Comparison of ENCODE assay signal across 9 mouse cellular contexts in genomic region chr7:139585183-139585821, GRCm38 (mm10). TPM values are rescaled to one million over a fixed set of nuclear protein-coding genes. Genes with fewer than 3 reads are reported as not detected.
DNase-seq lines count a peak whose midpoint lies in the region; ATAC-seq lines count a peak whose summit lies in the region.
"Had no signal": no experiment of that assay in that cellular context is flagged by ENCODE, and none has a peak within 500 bp of the region (broad histone marks: within the 10 kb centered on the region; RNA-seq: fewer than 3 reads in every experiment).

No protein-coding gene starts in this region.

- H3K27ac ChIP-seq in heart, embryonic 13.5 days (replicated peaks), result no peak overlapping the region
- peak overlapping the region; percentile 87 for H3K27ac ChIP-seq in midbrain, embryonic 10.5 days (replicated peaks)
- H3K27ac ChIP-seq in midbrain, embryonic 15.5 days, result no peak overlapping the region
- H3K27ac ChIP-seq in limb, embryonic 10.5 days, result no peak overlapping the region
- no peak overlapping the region for H3K27ac ChIP-seq in stomach, embryonic 16.5 days (ENCODE audit: low read length)

- no peaks in the 10 kb centered on the region for H3K9me3 ChIP-seq in heart, embryonic 13.5 days
- H3K9me3 ChIP-seq in midbrain, embryonic 10.5 days (replicated peaks), result no peaks in the 10 kb centered on the region
- H3K9me3 ChIP-seq in midbrain, embryonic 15.5 days, result no peaks in the 10 kb centered on the region
- H3K9me3 ChIP-seq in limb, embryonic 10.5 days (replicated peaks), result no peaks in the 10 kb centered on the region
- no peaks in the 10 kb centered on the region for H3K9me3 ChIP-seq in stomach, embryonic 16.5 days (replicated peaks; ENCODE audit: control insufficient read depth, low read length)

- 4% methylated on average over 29 of the region's 29 CpGs for WGBS in heart, embryonic 13.5 days
- 2% methylated on average over 29 of the region's 29 CpGs for WGBS in midbrain, embryonic 10.5 days
- 2% methylated on average over 29 of the region's 29 CpGs for WGBS in midbrain, embryonic 15.5 days
- WGBS in limb, embryonic 10.5 days, result 2% methylated on average over 29 of the region's 29 CpGs
- WGBS in stomach, embryonic 16.5 days, result 6% methylated on average over 29 of the region's 29 CpGs

- H3K36me3 ChIP-seq in heart, embryonic 13.5 days, result no peaks in the 10 kb centered on the region
- peaks cover 6% of the 10 kb centered on the region; the same call in 1 of the 2 replicates for H3K36me3 ChIP-seq in midbrain, embryonic 10.5 days
- no peaks in the 10 kb centered on the region for H3K36me3 ChIP-seq in midbrain, embryonic 15.5 days (replicated peaks)
- H3K36me3 ChIP-seq in limb, embryonic 10.5 days, result no peaks in the 10 kb centered on the region
- no peaks in the 10 kb centered on the region for H3K36me3 ChIP-seq in stomach, embryonic 16.5 days (ENCODE audit: control insufficient read depth, insufficient read depth, low read length)

- peak overlapping the region; percentile 32 for H3K4me3 ChIP-seq in heart, embryonic 13.5 days
- H3K4me3 ChIP-seq in midbrain, embryonic 10.5 days, result peak overlapping the region; percentile 64
- no peak overlapping the region for H3K4me3 ChIP-seq in midbrain, embryonic 15.5 days
- H3K4me3 ChIP-seq in limb, embryonic 10.5 days, result no peak overlapping the region
- H3K4me3 ChIP-seq in stomach, embryonic 16.5 days (replicated peaks; ENCODE audit: low read length), result peak overlapping the region; percentile 19; the same call in 1 of the 2 replicates

- no peak for DNase-seq in heart, adult 9 months (ENCODE audit: low spot score in 2 of 2)
- DNase-seq in midbrain, embryonic 10.5 days (ENCODE audit: low spot score), result peak; percentile 41
- DNase-seq in limb, embryonic 10.5 days (ENCODE audit: low spot score), result peak; percentile 42
- DNase-seq in gastrocnemius, postnatal 4 days (ENCODE audit: low spot score in 2 of 2), result no peak
- DNase-seq in left cerebral cortex, adult 18-20 months (ENCODE audit: low spot score in 2 of 2), result no peak
- DNase-seq: thymus, postnatal 36 days had no signal

- no peak overlapping the region for H3K9ac ChIP-seq in heart, embryonic 13.5 days
- H3K9ac ChIP-seq in midbrain, embryonic 15.5 days, result no peak overlapping the region
- H3K9ac ChIP-seq in stomach, embryonic 16.5 days (ENCODE audit: low read length), result no peak overlapping the region

- peaks cover 96% of the 10 kb centered on the region for H3K27me3 ChIP-seq in heart, embryonic 13.5 days (replicated peaks)
- H3K27me3 ChIP-seq in midbrain, embryonic 10.5 days (ENCODE audit: low read depth, poor library complexity, severe bottlenecking), result peaks cover 100% of the 10 kb centered on the region
- peaks cover 85% of the 10 kb centered on the region for H3K27me3 ChIP-seq in midbrain, embryonic 15.5 days (replicated peaks)
- H3K27me3 ChIP-seq in limb, embryonic 10.5 days (ENCODE audit: low read depth, poor library complexity, severe bottlenecking), result peaks cover 100% of the 10 kb centered on the region
- H3K27me3 ChIP-seq in stomach, embryonic 16.5 days (ENCODE audit: control insufficient read depth, insufficient read depth, low read length), result peaks cover 79% of the 10 kb centered on the region

- H3K4me2 ChIP-seq in heart, embryonic 13.5 days, result peak overlapping the region; percentile 51; the same call in 1 of the 2 replicates
- no peak overlapping the region for H3K4me2 ChIP-seq in midbrain, embryonic 15.5 days
- H3K4me2 ChIP-seq in stomach, embryonic 16.5 days (ENCODE audit: low read depth, low read length), result no peak overlapping the region

- H3K4me1 ChIP-seq in heart, embryonic 13.5 days, result peaks cover 45% of the 10 kb centered on the region
- H3K4me1 ChIP-seq in midbrain, embryonic 10.5 days, result peaks cover 68% of the 10 kb centered on the region
- peaks cover 31% of the 10 kb centered on the region for H3K4me1 ChIP-seq in midbrain, embryonic 15.5 days
- H3K4me1 ChIP-seq in limb, embryonic 10.5 days, result peaks cover 49% of the 10 kb centered on the region
- peaks cover 27% of the 10 kb centered on the region for H3K4me1 ChIP-seq in stomach, embryonic 16.5 days (ENCODE audit: control insufficient read depth, insufficient read depth, low read length)

- no peak for ATAC-seq in heart, embryonic 13.5 days (ENCODE audit: extremely low read depth, insufficient number of reproducible peaks, low FRiP score, low TSS enrichment)
- ATAC-seq in midbrain, embryonic 15.5 days (replicated peaks), result no peak
- ATAC-seq in stomach, embryonic 16.5 days (ENCODE audit: insufficient read depth, low FRiP score), result no peak

RNA-seq across cellular contexts. Expression of gene Nkx6-2, which starts 2.7 kb away (rescaled TPM):
- 0.09 and 0.11 TPM in 2 replicates for polyA plus RNA-seq in heart, embryonic 13.5 days (2015; fragmentation: Nextera tagmentation; extraction: Ambion mirVana)
- polyA plus RNA-seq in midbrain, embryonic 10.5 days (2016; fragmentation: Nextera tagmentation; extraction: Ambion mirVana), result 60.2 and 87.1 TPM in 2 replicates
- 3.9 and 7.2 TPM in 2 replicates for polyA plus RNA-seq in midbrain, embryonic 15.5 days (2015; fragmentation: Nextera tagmentation; extraction: Ambion mirVana)
- polyA plus RNA-seq in limb, embryonic 10.5 days (2016; fragmentation: Nextera tagmentation; extraction: Ambion mirVana), result not detected in 2 replicates
- 2.6 and 2.8 TPM in 2 replicates for polyA plus RNA-seq in stomach, embryonic 16.5 days (2015; fragmentation: Nextera tagmentation; extraction: Ambion mirVana)
- under 1 TPM in 1 of 2 experiments, not detected in 1; 0.22 TPM for total RNA-seq in gastrocnemius, postnatal 4 days (2021)
- 1 to 10 TPM; 5.5 to 6.2 TPM for total RNA-seq in left cerebral cortex, adult 18-20 months (2021)

Comparison
In these comparisons a context has a peak if more than half of its experiments do, and no peak if none do; other contexts are left out.
1. H3K4me3 ChIP-seq: peak in heart, embryonic 13.5 days (single experiment), midbrain, embryonic 10.5 days (single experiment) and stomach, embryonic 16.5 days (single experiment); none in midbrain, embryonic 15.5 days (single experiment) and limb, embryonic 10.5 days (single experiment).
2. DNase-seq: peak in midbrain, embryonic 10.5 days (single experiment) and limb, embryonic 10.5 days (single experiment); none in heart, adult 9 months (0 of 2), gastrocnemius, postnatal 4 days (0 of 2) and left cerebral cortex, adult 18-20 months (0 of 2).